Mouse (Mus musculus): ENCODE data around the gene Shc1. TPM values are rescaled to one million over a fixed set of nuclear protein-coding genes. Genes with fewer than 3 reads are reported as not detected.

Gene Shc1
- total and polyA plus RNA-seq, 3 experiments: 49.2 to 79.8 TPM; not detected in 1

GRCm38 (mm10) chr3:89424416-89425140, 6.3 kb downstream of the Shc1 start:
- DNase-seq (ENCODE audit: low read depth, low spot score): no peak
- H3K4me1 ChIP-seq (ENCODE audit: control insufficient read depth in 1 of 2, insufficient read depth in 2 of 2, low read length in 2 of 2): peaks cover 20 to 46% of the 10 kb centered on the region in 2 experiments
- peaks cover 14% of the 10 kb centered on the region for H3K79me2 ChIP-seq (ENCODE audit: control insufficient read depth, insufficient read depth, low read length, poor library complexity)
- H3K27ac ChIP-seq (ENCODE audit: control insufficient read depth, low read depth, low read length): peak overlapping the region; percentile 14; the same call in 1 of the 2 replicates
- no peaks in the 10 kb centered on the region for H3K9me3 ChIP-seq (replicated peaks; ENCODE audit: insufficient read depth, low read length)
- H3K36me3 ChIP-seq (ENCODE audit: control insufficient read depth in 1 of 2, insufficient read depth in 2 of 2, low read length in 2 of 2): peaks cover 9 to 44% of the 10 kb centered on the region in 2 experiments
- no peak overlapping the region for H3K9ac ChIP-seq (ENCODE audit: control insufficient read depth, low read depth, low read length, poor library complexity, severe bottlenecking)
- H3K4me3 ChIP-seq (ENCODE audit: control insufficient read depth in 1 of 2, insufficient read depth in 1 of 2, low read depth in 2 of 2, low read length in 2 of 2): no peak overlapping the region
- no peak for TF ChIP-seq MEF2A (IDR thresholded peaks at IDR 0.05; ENCODE audit: extremely low read depth, insufficient replicate concordance, low read depth, low read length, poor library complexity, severe bottlenecking)
- TF ChIP-seq HCFC1 (IDR thresholded peaks at IDR 0.05; ENCODE audit: low read depth, low read length): no peak
- peak in 1 of 2 experiments; percentile 31; a peak in 2 of 4 replicates for TF ChIP-seq EP300 (IDR thresholded peaks at IDR 0.05; ENCODE audit: low read depth in 1 of 2, low read length in 2 of 2)
- TF ChIP-seq BHLHE40 (IDR thresholded peaks at IDR 0.05; ENCODE audit: borderline replicate concordance, low read depth, low read length): no peak
- TF ChIP-seq ETS1 (IDR thresholded peaks at IDR 0.05; ENCODE audit: low read depth, low read length): 0 out of 2 replicates have a peak, but pooled peaks have one; percentile 11
- no peak for TF ChIP-seq USF2 (IDR thresholded peaks at IDR 0.05; ENCODE audit: borderline replicate concordance in 1 of 2, insufficient read depth in 1 of 2, low read depth in 1 of 2, low read length in 2 of 2)
- no peak for TF ChIP-seq MYC (IDR thresholded peaks at IDR 0.05; ENCODE audit: low read depth, low read length)
- no peaks in the 10 kb centered on the region for H3K27me3 ChIP-seq (ENCODE audit: control insufficient read depth in 1 of 2, insufficient read depth in 2 of 2, low read length in 2 of 2)

- Histone ChIP-seq H3K36me3 (ENCODE audit: control insufficient read depth in 1 of 2, insufficient read depth in 2 of 2, low read length in 2 of 2) (peaks cover 9 to 41% of the 10 kb centered on the region in 2 experiments), H3K27ac (ENCODE audit: control insufficient read depth, low read depth, low read length) (no peak overlapping the region), H3K4me1 (ENCODE audit: control insufficient read depth in 1 of 2, insufficient read depth in 2 of 2, low read length in 2 of 2) (peaks cover 18 to 40% of the 10 kb centered on the region in 2 experiments), H3K9me3 (replicated peaks; ENCODE audit: insufficient read depth, low read length) (no peaks in the 10 kb centered on the region), H3K9ac (ENCODE audit: control insufficient read depth, low read depth, low read length, poor library complexity, severe bottlenecking) (no peak overlapping the region), H3K4me3 (ENCODE audit: control insufficient read depth in 1 of 2, insufficient read depth in 1 of 2, low read depth in 2 of 2, low read length in 2 of 2) (no peak overlapping the region), H3K79me2 (ENCODE audit: control insufficient read depth, insufficient read depth, low read length, poor library complexity) (peaks cover 9% of the 10 kb centered on the region), H3K27me3 (ENCODE audit: control insufficient read depth in 1 of 2, insufficient read depth in 2 of 2, low read length in 2 of 2) (no peaks in the 10 kb centered on the region)
- no peak for DNase-seq (ENCODE audit: low read depth, low spot score)
- no peak for TF ChIP-seq MAFK (IDR thresholded peaks at IDR 0.05; ENCODE audit: borderline replicate concordance, low read depth, low read length)
- no peak for TF ChIP-seq TBP (IDR thresholded peaks at IDR 0.05; ENCODE audit: low read depth, low read length)
- TF ChIP-seq POLR2A (IDR thresholded peaks at IDR 0.05; ENCODE audit: control insufficient read depth in 1 of 2, insufficient read depth in 1 of 2, low read depth in 1 of 2, low read length in 2 of 2, poor library complexity in 1 of 2): no peak
- TF ChIP-seq ZKSCAN1 (IDR thresholded peaks at IDR 0.05; ENCODE audit: low read depth, low read length): no peak
- no peak for TF ChIP-seq MXI1 (IDR thresholded peaks at IDR 0.05; ENCODE audit: low read depth, low read length)
- TF ChIP-seq TAL1 (IDR thresholded peaks at IDR 0.05; ENCODE audit: low read length): no peak
Measured at GRCm38 (mm10) chr3:89425141-89425525, 6.9 kb downstream of the Shc1 start.

All from MEL (cell line).